Mouse (Mus musculus) lung, postnatal 4 days (tissue): ENCODE data around the gene Ywhag.

Source experiments
- DNase-seq, 2 experiments: peaks; one replicate each; pipeline ENCODE4 v3.0.0; 2021

The Ywhag gene

GRCm38 (mm10) chr5:135910813-135911212 is 23.6 kb downstream of the Ywhag start:
- no peak for DNase-seq

GRCm38 (mm10) chr5:135909646-135910045 is 24.8 kb downstream of the Ywhag start:
- DNase-seq, result peak; percentile 30 to 46

- DNase-seq, result peak; percentile 44 to 62
Observed at GRCm38 (mm10) chr5:135908989-135909388, 25.4 kb downstream of the Ywhag start.

GRCm38 (mm10) chr5:135908185-135908584 is 26.2 kb downstream of the Ywhag start:
- no peak for DNase-seq

- peak; percentile 35 to 71 for DNase-seq
Observed at GRCm38 (mm10) chr5:135907256-135907655, 27.2 kb downstream of the Ywhag start.

- DNase-seq, result peak; percentile 35 to 56
Observed at GRCm38 (mm10) chr5:135906846-135907245, 27.6 kb downstream of the Ywhag start.

GRCm38 (mm10) chr5:135905320-135906225 is 28.8 kb downstream of the Ywhag start:
- peak; percentile 28 to 59 for DNase-seq

- no peak for DNase-seq
Observed at GRCm38 (mm10) chr5:135904259-135904658, 30.2 kb downstream of the Ywhag start.

GRCm38 (mm10) chr5:135903551-135904151 is 30.8 kb downstream of the Ywhag start:
- peak; percentile 93 to 95 for DNase-seq

GRCm38 (mm10) chr5:135903058-135903457 is 31.4 kb downstream of the Ywhag start:
- no peak for DNase-seq

GRCm38 (mm10) chr5:135901354-135902095 is 32.9 kb downstream of the Ywhag start:
- no peak for DNase-seq

GRCm38 (mm10) chr5:135900701-135901100 is 33.7 kb downstream of the Ywhag start:
- DNase-seq, result no peak

GRCm38 (mm10) chr5:135899833-135900232 is 34.6 kb downstream of the Ywhag start:
- no peak for DNase-seq

- DNase-seq, result no peak
Observed at GRCm38 (mm10) chr5:135898995-135899394, 35.4 kb downstream of the Ywhag start.

- peak in 1 of 2 experiments; percentile 58 for DNase-seq
Observed at GRCm38 (mm10) chr5:135898028-135898427, 36.4 kb downstream of the Ywhag start.

GRCm38 (mm10) chr5:135894958-135895357 is 39.5 kb downstream of the Ywhag start:
- DNase-seq, result no peak

- DNase-seq, result no peak
Observed at GRCm38 (mm10) chr5:135892589-135893351, 41.6 kb downstream of the Ywhag start.

- DNase-seq, result no peak
Observed at GRCm38 (mm10) chr5:135890920-135891319, 43.5 kb downstream of the Ywhag start.

- DNase-seq, result no peak
Observed at GRCm38 (mm10) chr5:135890323-135890722, 44.1 kb downstream of the Ywhag start.

- no peak for DNase-seq
Observed at GRCm38 (mm10) chr5:135888405-135889215, 45.8 kb downstream of the Ywhag start.

GRCm38 (mm10) chr5:135887675-135888102 is 46.7 kb downstream of the Ywhag start, which contains the start of gene Hspb1:
Hspb1 (plus strand) TSS chr5:135887919.
- DNase-seq, result peak; percentile 87 to 94
